Mouse (Mus musculus): ENCODE results near the gene Pheta2. TPM values are rescaled to one million over a fixed set of nuclear protein-coding genes. Genes with fewer than 3 reads are reported as not detected.

Gene Pheta2
- polyA plus RNA-seq, 2 experiments: 18.7 to 24.8 TPM

- no peaks in the 10 kb centered on the region for H3K27me3 ChIP-seq (ENCODE audit: control insufficient read depth, insufficient read depth, low read length)
- peak overlapping the region; percentile 67 for H3K27ac ChIP-seq
- under 1% methylated on average over 23 of the region's 23 CpGs for WGBS (ENCODE audit: insufficient replicate concordance)
- ATAC-seq (ENCODE audit: insufficient read depth) (peak; percentile 35), DNase-seq (ENCODE audit: low read depth in 3 of 3, low spot score in 3 of 3) (no peak)
- no peaks in the 10 kb centered on the region for H3K9me3 ChIP-seq (ENCODE audit: control insufficient read depth, low read length)
- peaks cover 26% of the 10 kb centered on the region for H3K36me3 ChIP-seq (replicated peaks; ENCODE audit: control insufficient read depth, insufficient read depth, low read depth)
- peaks cover 28 to 41% of the 10 kb centered on the region in 2 experiments for H3K4me1 ChIP-seq (replicated peaks; ENCODE audit: control insufficient read depth in 2 of 2, insufficient read depth in 2 of 2, low read length in 1 of 2)
- H3K4me3 ChIP-seq (ENCODE audit: insufficient read depth in 1 of 2, low read depth in 2 of 2, low read length in 2 of 2): peak overlapping the region; percentile 80 to 82
- TF ChIP-seq CTCF (IDR thresholded peaks at IDR 0.05; ENCODE audit: low read depth): no peak
- no peak for TF ChIP-seq EP300 (IDR thresholded peaks at IDR 0.05; ENCODE audit: low read depth)
- H3K9ac ChIP-seq (replicated peaks): peak overlapping the region; percentile 98
- peak overlapping the region; percentile 90 for H3K4me2 ChIP-seq (ENCODE audit: low read depth)
Measured at GRCm38 (mm10) chr15:82353745-82354113, 15.0 kb downstream of the Pheta2 start.

GRCm38 (mm10) chr15:82354126-82354945 lies 15.6 kb downstream of the Pheta2 start, which contains the start of gene Ndufa6:
Ndufa6 (minus strand) TSS chr15:82354322.
- peak within 1 kb of the TSS; percentile 98 for H3K9ac ChIP-seq (replicated peaks)
- no peaks in the 10 kb centered on the region for H3K27me3 ChIP-seq (ENCODE audit: control insufficient read depth, insufficient read depth, low read length)
- peaks cover 20% of the 10 kb centered on the region for H3K36me3 ChIP-seq (replicated peaks; ENCODE audit: control insufficient read depth, insufficient read depth, low read depth)
- TF ChIP-seq CTCF (IDR thresholded peaks at IDR 0.05; ENCODE audit: low read depth) (peak; percentile 100), EP300 (IDR thresholded peaks at IDR 0.05; ENCODE audit: low read depth) (no peak)
- WGBS (ENCODE audit: insufficient replicate concordance): 2% methylated on average over 57 of the region's 57 CpGs
- H3K27ac ChIP-seq: peak within 1 kb of the TSS; percentile 90
- H3K4me3 ChIP-seq (ENCODE audit: insufficient read depth in 1 of 2, low read depth in 2 of 2, low read length in 2 of 2): peak within 1 kb of the TSS; percentile 80 to 82
- peak; percentile 97 for DNase-seq (ENCODE audit: low read depth in 3 of 3, low spot score in 3 of 3)
- peak; percentile 99 for ATAC-seq (ENCODE audit: insufficient read depth)
- H3K4me2 ChIP-seq (ENCODE audit: low read depth): peak within 1 kb of the TSS; percentile 97
- H3K9me3 ChIP-seq (ENCODE audit: control insufficient read depth, low read length): no peaks in the 10 kb centered on the region
- peaks cover 27 to 36% of the 10 kb centered on the region in 2 experiments for H3K4me1 ChIP-seq (replicated peaks; ENCODE audit: control insufficient read depth in 2 of 2, insufficient read depth in 2 of 2, low read length in 1 of 2)

- Histone ChIP-seq H3K27me3 (ENCODE audit: control insufficient read depth, insufficient read depth, low read length) (no peaks in the 10 kb centered on the region), H3K4me1 (replicated peaks; ENCODE audit: control insufficient read depth in 2 of 2, insufficient read depth in 2 of 2, low read length in 1 of 2) (peaks cover 7% of the 10 kb centered on the region in 2 experiments; a peak in 3 of 4 replicates), H3K27ac (no peak overlapping the region), H3K4me3 (ENCODE audit: insufficient read depth in 1 of 2, low read depth in 2 of 2, low read length in 2 of 2) (no peak overlapping the region), H3K36me3 (replicated peaks; ENCODE audit: control insufficient read depth, insufficient read depth, low read depth) (no peaks in the 10 kb centered on the region), H3K9ac (replicated peaks) (no peak overlapping the region), H3K9me3 (ENCODE audit: control insufficient read depth, low read length) (no peaks in the 10 kb centered on the region), H3K4me2 (ENCODE audit: low read depth) (no peak overlapping the region)
- WGBS (ENCODE audit: insufficient replicate concordance): 62% methylated on average over 22 of the region's 22 CpGs
- TF ChIP-seq CTCF (IDR thresholded peaks at IDR 0.05; ENCODE audit: low read depth) (no peak), EP300 (IDR thresholded peaks at IDR 0.05; ENCODE audit: low read depth) (no peak)
- ATAC-seq (ENCODE audit: insufficient read depth) (no peak), DNase-seq (ENCODE audit: low read depth in 3 of 3, low spot score in 3 of 3) (no peak)
Measured at GRCm38 (mm10) chr15:82358431-82359260, 19.9 kb downstream of the Pheta2 start.

- DNase-seq (ENCODE audit: low read depth in 3 of 3, low spot score in 3 of 3): no peak
- Histone ChIP-seq H3K9me3 (ENCODE audit: control insufficient read depth, low read length) (no peaks in the 10 kb centered on the region), H3K36me3 (replicated peaks; ENCODE audit: control insufficient read depth, insufficient read depth, low read depth) (no peaks in the 10 kb centered on the region), H3K4me3 (ENCODE audit: insufficient read depth in 1 of 2, low read depth in 2 of 2, low read length in 2 of 2) (no peak overlapping the region), H3K9ac (replicated peaks) (no peak overlapping the region), H3K4me2 (ENCODE audit: low read depth) (no peak overlapping the region), H3K27ac (no peak overlapping the region), H3K4me1 (replicated peaks; ENCODE audit: control insufficient read depth in 2 of 2, insufficient read depth in 2 of 2, low read length in 1 of 2) (peaks cover 0 to 5% of the 10 kb centered on the region in 2 experiments; a peak in 2 of 4 replicates), H3K27me3 (ENCODE audit: control insufficient read depth, insufficient read depth, low read length) (no peaks in the 10 kb centered on the region)
- 68% methylated on average over 11 of the region's 11 CpGs for WGBS (ENCODE audit: insufficient replicate concordance)
- no peak for TF ChIP-seq EP300 (IDR thresholded peaks at IDR 0.05; ENCODE audit: low read depth)
- peak; percentile 40 for TF ChIP-seq CTCF (IDR thresholded peaks at IDR 0.05; ENCODE audit: low read depth)
- peak; percentile 41; the same call in 1 of the 2 replicates for ATAC-seq (ENCODE audit: insufficient read depth)
Measured at GRCm38 (mm10) chr15:82361459-82362018, 22.8 kb downstream of the Pheta2 start.
